ENCODE assay signal across 10 mouse cellular contexts in the genomic region with DNA sequence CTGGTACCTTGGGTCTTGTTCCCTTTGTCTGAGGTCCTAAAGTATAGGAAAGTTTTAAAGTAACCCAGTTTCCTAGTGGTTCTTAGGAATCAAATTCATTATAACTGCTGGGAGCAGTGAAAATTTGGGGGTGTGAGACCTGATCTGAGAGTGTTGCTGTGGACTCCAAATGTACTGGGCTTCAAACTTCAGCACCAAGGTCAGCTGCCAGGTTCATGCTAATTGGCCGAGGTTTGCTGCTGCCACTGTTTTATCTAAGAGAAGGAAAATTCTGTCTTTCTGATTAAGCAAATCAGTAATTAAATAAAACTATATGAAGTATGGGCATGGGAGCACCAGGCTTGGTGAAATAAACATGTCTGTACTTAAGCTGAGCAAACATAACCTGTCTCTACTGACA.
A peak's percentile ranks its signal among the peaks of the same experiment; 100 is the strongest.
DNase-seq lines count a peak whose midpoint lies in the region; ATAC-seq and TF ChIP-seq lines count a peak whose summit lies in the region.
"Had no signal": no experiment of that assay in that cellular context is flagged by ENCODE, and none has a peak within 500 bp of the region (broad histone marks: within the 10 kb centered on the region; RNA-seq: fewer than 3 reads in every experiment).

No protein-coding gene starts in this region.

- no peak for TF ChIP-seq CTCF in cerebellum, adult 2 months (IDR thresholded peaks at IDR 0.05; ENCODE audit: borderline replicate concordance, insufficient read depth, low read depth, low read length)

- H3K4me2 ChIP-seq in hindbrain, embryonic 11.5 days (replicated peaks; ENCODE audit: low read depth, low read length), result no peak overlapping the region
- no peak overlapping the region for H3K4me2 ChIP-seq in hindbrain, embryonic 14.5 days (replicated peaks)
- H3K4me2 ChIP-seq: limb, embryonic 13.5 days; midbrain, embryonic 11.5 days had no signal

- DNase-seq in hindbrain, embryonic 11.5 days (ENCODE audit: low spot score), result peak; percentile 27
- no peak for DNase-seq in hindbrain, embryonic 14.5 days (ENCODE audit: low spot score)
- DNase-seq in testis, postnatal 10 days (ENCODE audit: low spot score), result peak; percentile 52
- DNase-seq in testis, postnatal 14 days (ENCODE audit: low spot score), result no peak
- peak; percentile 54 for DNase-seq in embryonic facial prominence, embryonic 10.5 days (ENCODE audit: low spot score)
- no peak for DNase-seq in cerebellum, adult 2 months
- DNase-seq in cerebellum, adult 9-10 months, result no peak

- H3K36me3 ChIP-seq in hindbrain, embryonic 11.5 days (ENCODE audit: control insufficient read depth, insufficient read depth, low read length), result no peaks in the 10 kb centered on the region
- H3K36me3 ChIP-seq in hindbrain, embryonic 14.5 days (replicated peaks; ENCODE audit: control insufficient read depth, insufficient read depth), result 0 out of 2 replicates have a peak, but pooled peaks cover 4% of the 10 kb centered on the region
- H3K36me3 ChIP-seq in embryonic facial prominence, embryonic 10.5 days (replicated peaks), result no peaks in the 10 kb centered on the region
- H3K36me3 ChIP-seq: limb, embryonic 13.5 days had no signal

- H3K4me1 ChIP-seq in hindbrain, embryonic 11.5 days (replicated peaks; ENCODE audit: control insufficient read depth, insufficient read depth, low read length), result no peaks in the 10 kb centered on the region
- no peaks in the 10 kb centered on the region for H3K4me1 ChIP-seq in hindbrain, embryonic 14.5 days (replicated peaks; ENCODE audit: control insufficient read depth, insufficient read depth, low read length)
- no peaks in the 10 kb centered on the region for H3K4me1 ChIP-seq in embryonic facial prominence, embryonic 10.5 days
- H3K4me1 ChIP-seq in cerebellum, adult 2 months (ENCODE audit: control insufficient read depth, insufficient read depth, low read length), result peaks cover 3% of the 10 kb centered on the region; the same call in 1 of the 2 replicates
- H3K4me1 ChIP-seq: limb, embryonic 13.5 days had no signal

- H3K9me3 ChIP-seq in hindbrain, embryonic 11.5 days (ENCODE audit: control insufficient read depth, low read length), result no peaks in the 10 kb centered on the region
- H3K9me3 ChIP-seq in hindbrain, embryonic 14.5 days (ENCODE audit: control insufficient read depth, low read length), result no peaks in the 10 kb centered on the region
- H3K9me3 ChIP-seq in embryonic facial prominence, embryonic 10.5 days, result no peaks in the 10 kb centered on the region
- H3K9me3 ChIP-seq: limb, embryonic 13.5 days had no signal

- no peaks in the 10 kb centered on the region for H3K27me3 ChIP-seq in hindbrain, embryonic 11.5 days (ENCODE audit: control insufficient read depth, insufficient read depth, low read length)
- no peaks in the 10 kb centered on the region for H3K27me3 ChIP-seq in hindbrain, embryonic 14.5 days (ENCODE audit: control insufficient read depth, insufficient read depth, low read length)
- no peaks in the 10 kb centered on the region for H3K27me3 ChIP-seq in embryonic facial prominence, embryonic 10.5 days (replicated peaks; ENCODE audit: low read depth, poor library complexity, severe bottlenecking)
- no peaks in the 10 kb centered on the region for H3K27me3 ChIP-seq in cerebellum, adult 2 months (ENCODE audit: control insufficient read depth, insufficient read depth, low read length)
- H3K27me3 ChIP-seq: limb, embryonic 13.5 days had no signal

- no peak for ATAC-seq in hindbrain, embryonic 11.5 days (ENCODE audit: low FRiP score)
- ATAC-seq in hindbrain, embryonic 14.5 days (ENCODE audit: low FRiP score), result no peak

- no peak overlapping the region for H3K4me3 ChIP-seq in hindbrain, embryonic 11.5 days (ENCODE audit: low read depth, low read length)
- H3K4me3 ChIP-seq in hindbrain, embryonic 14.5 days (replicated peaks; ENCODE audit: low read length), result no peak overlapping the region
- H3K4me3 ChIP-seq in embryonic facial prominence, embryonic 10.5 days, result no peak overlapping the region
- H3K4me3 ChIP-seq in cerebellum, adult 2 months (replicated peaks; ENCODE audit: insufficient read depth, low read depth, low read length), result no peak overlapping the region
- H3K4me3 ChIP-seq: erythroblast, embryonic 14.5 days; limb, embryonic 13.5 days had no signal

- no peak overlapping the region for H3K27ac ChIP-seq in hindbrain, embryonic 11.5 days (ENCODE audit: low read depth, low read length)
- H3K27ac ChIP-seq in hindbrain, embryonic 14.5 days, result no peak overlapping the region
- H3K27ac ChIP-seq in embryonic facial prominence, embryonic 10.5 days (replicated peaks), result no peak overlapping the region
- H3K27ac ChIP-seq in cerebellum, adult 2 months (ENCODE audit: insufficient read depth, low read length), result no peak overlapping the region
- H3K27ac ChIP-seq: limb, embryonic 13.5 days had no signal

- TF ChIP-seq POLR2A in cerebellum, adult 2 months (IDR thresholded peaks at IDR 0.05; ENCODE audit: borderline replicate concordance, insufficient read depth, low read length), result no peak

- 31% methylated on average over 1 of the region's 1 CpGs for WGBS in hindbrain, embryonic 11.5 days
- WGBS in hindbrain, embryonic 14.5 days, result 12% methylated on average over 1 of the region's 1 CpGs
- WGBS in embryonic facial prominence, embryonic 10.5 days, result 14% methylated on average over 1 of the region's 1 CpGs
- WGBS in cerebellum, adult 2 months, result 50% methylated on average over 1 of the region's 1 CpGs

- no peak overlapping the region for H3K9ac ChIP-seq in hindbrain, embryonic 11.5 days (ENCODE audit: low read depth, low read length)
- no peak overlapping the region for H3K9ac ChIP-seq in hindbrain, embryonic 14.5 days
- H3K9ac ChIP-seq: limb, embryonic 13.5 days had no signal

Comparison
In these comparisons a context has a peak if more than half of its experiments do, and no peak if none do; other contexts are left out.
1. DNase-seq: peak in hindbrain, embryonic 11.5 days (single experiment), testis, postnatal 10 days (single experiment) and embryonic facial prominence, embryonic 10.5 days (single experiment); none in hindbrain, embryonic 14.5 days (single experiment), testis, postnatal 14 days (single experiment), cerebellum, adult 2 months (0 of 2) and cerebellum, adult 9-10 months (single experiment).